Mouse (Mus musculus) kidney, adult 18-20 months (tissue): ENCODE measurements around the gene Morf4l2.
A peak's percentile ranks its signal among the peaks of the same experiment; 100 is the strongest.
"Not testable (repeated sequence)": the region's sequence is repeated elsewhere in the genome, so short reads cannot be mapped to it uniquely, and the experiment has no call there.

Experiments
- DNase-seq: peaks from one replicate; pipeline ENCODE4 v3.0.0; 2021

Morf4l2 gene

GRCm38 (mm10) chrX:136743459-136743858 is at the start of gene Morf4l2:
Gene Morf4l2, minus strand, starts transcription at chrX:136743690.
- no peak for DNase-seq

DNA sequence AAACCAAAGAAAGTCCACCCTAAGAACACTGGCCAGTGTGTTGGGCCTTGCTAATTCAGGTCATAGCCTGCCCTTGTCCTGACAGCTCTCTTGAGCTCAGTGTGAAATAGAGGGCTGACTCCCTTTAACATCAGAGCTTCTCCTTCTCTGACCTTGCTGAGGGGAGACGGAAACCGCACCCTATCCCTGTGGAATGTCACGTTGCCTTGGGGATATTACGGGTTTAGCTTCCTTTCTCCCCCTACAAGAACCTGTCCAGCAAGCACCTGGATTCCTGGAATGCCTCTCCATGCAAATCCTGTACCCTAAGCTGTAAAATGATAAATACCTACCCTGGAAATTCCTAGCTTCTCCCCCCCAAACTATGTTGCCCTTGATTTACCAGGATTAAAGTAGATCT is 46.0 kb upstream of the Morf4l2 start:
- DNase-seq = peak; percentile 4

GRCm38 (mm10) chrX:136780041-136780440 is 36.6 kb upstream of the Morf4l2 start, which contains the start of gene Glra4:
Gene Glra4, minus strand, starts transcription at chrX:136780141.
- DNase-seq = no peak

- no peak for DNase-seq
Measured at GRCm38 (mm10) chrX:136779262-136779661, 35.8 kb upstream of the Morf4l2 start.

DNA sequence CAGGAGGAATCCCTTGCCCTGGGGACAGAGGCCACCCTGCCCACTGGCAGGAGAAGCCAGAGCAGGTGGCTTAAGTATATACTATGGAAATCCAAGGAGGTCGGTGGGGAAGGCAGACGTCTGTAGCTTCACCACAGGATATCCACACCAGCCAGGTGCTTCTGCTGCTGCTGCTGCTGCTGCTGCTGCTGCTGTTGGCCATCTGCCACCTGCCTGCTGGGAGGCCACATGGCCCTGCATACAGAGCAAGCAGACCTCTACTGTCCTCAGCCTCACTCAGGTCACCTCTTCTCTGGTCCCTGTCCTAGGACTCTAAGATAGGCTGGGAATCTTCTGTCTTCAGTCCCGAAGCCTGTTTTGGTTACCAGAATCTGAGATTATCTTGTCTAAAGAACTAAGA is 34.6 kb upstream of the Morf4l2 start:
- no peak for DNase-seq

DNA sequence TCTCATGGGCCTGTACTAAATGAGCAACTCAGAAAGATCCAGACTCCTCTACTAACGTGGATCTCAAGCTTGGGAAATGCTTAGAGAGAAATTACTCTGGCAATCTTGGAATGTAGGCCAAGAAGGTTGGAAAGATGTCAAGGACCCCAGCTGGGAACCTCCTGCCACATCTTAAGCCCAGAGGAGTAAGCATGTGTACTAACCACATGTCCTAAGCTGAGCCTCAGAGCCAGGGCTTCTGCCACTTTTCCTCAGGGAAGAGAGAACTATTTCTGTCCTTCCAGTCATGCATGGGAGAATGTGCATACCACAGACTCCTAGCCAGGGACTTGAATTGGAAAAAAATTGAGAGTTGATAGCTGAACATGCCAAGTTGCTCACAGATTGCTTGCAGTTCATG is 29.5 kb upstream of the Morf4l2 start:
- DNase-seq = no peak

GRCm38 (mm10) chrX:136761103-136762074 is 17.9 kb upstream of the Morf4l2 start:
- DNase-seq = peak; percentile 10

GRCm38 (mm10) chrX:136755464-136755863 is 12.0 kb upstream of the Morf4l2 start:
- DNase-seq = no peak

GRCm38 (mm10) chrX:136749329-136749728 is 5.8 kb upstream of the Morf4l2 start:
- DNase-seq = no peak

GRCm38 (mm10) chrX:136744663-136745062 is 1.2 kb upstream of the Morf4l2 start:
- DNase-seq = no peak

- peak; percentile 51 for DNase-seq
Measured at GRCm38 (mm10) chrX:136742661-136743103, 808 bp downstream of the Morf4l2 start.

DNA sequence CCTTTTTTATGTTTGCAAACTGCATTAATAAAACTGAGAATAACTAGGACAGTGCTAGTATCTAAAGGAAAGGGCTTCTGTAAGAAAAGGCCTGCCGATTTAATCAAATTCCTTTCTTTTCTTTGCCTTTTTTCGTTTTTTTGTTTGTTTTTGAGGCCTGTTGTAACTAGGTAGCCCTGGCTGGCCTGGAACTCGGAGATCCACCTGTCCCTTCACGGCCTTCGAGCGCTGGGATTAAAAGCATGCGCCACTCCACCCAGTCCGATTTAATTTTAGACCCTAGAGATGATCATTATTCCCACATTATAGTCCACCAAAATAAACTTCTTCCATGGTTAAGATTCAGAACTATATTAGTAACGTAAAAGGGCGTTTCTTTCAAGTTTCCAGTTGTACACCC is 1.2 kb downstream of the Morf4l2 start:
- no peak for DNase-seq

GRCm38 (mm10) chrX:136741651-136742201 is 1.8 kb downstream of the Morf4l2 start:
- peak; percentile 83 for DNase-seq

DNA sequence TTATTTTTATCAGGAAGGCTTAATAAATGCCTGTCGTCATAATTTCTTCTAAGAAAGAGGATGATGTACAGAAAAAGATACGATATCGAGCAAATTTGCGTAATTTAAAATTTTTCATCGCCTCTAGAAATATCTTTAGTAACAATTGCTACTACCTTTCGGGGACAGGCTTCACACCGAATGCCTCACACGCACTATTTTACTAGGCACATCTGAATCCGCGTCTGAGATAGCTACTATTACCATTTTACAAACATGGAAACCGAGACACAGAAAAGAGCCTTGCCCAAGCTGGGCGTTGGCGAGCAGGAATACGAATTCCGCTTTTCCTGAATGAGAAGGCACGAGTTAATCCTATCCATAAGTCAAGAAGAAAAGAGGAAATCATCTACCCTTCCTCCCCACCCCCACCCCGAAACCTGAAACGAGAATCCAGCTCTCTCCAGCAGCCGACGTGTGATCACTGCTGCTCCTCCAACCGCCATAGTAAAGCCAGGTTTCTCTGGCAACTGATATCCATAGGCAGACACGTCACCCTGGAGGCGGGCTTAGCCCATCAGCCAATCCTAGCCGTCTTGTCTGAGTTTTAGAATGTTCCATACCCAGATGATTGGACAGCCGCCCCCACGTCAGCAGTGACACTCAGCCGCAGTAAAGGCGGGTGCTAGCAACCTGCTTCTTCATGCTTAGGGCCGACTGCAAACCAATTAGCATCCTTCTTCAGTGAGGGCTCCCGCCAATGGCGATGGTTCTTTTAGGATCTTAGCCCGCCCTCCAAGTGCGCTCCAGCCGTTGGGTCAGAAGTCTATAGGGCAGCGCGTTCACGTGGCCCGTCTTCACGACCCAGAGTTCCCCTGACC is 2.5 kb downstream of the Morf4l2 start:
- peak; percentile 87 for DNase-seq

DNA sequence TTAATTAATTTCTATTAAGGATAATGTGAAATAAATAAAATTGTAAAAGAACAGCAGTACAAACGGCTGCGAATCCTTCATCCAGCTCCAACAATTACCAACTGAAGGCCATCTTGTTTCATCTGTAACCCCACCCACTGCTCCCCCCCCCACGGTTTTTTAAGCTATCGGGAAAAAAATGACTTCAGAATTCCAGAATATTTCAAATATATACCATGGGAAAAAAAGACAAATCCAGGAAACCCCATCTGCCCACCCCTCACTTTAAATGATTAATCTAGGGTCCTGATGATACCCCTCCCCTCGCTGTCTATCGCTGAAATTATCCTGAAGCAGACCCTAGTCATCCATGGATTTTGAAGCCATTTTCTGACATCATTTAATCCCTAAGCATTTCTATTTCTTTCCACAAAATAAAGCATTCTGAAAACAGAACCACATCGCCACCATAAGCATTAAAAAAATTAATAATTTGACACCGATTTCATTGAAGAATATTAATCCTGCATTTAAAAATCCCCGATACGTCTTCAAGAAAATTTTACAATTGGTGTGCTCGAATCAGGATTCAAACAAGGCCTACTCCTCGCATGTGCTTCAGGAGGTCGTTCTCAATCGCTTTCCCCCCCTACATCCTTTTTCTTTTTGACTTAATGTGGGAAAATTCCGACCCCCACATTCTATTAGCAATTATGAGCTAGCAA is 3.3 kb downstream of the Morf4l2 start:
- DNase-seq = no peak

DNA sequence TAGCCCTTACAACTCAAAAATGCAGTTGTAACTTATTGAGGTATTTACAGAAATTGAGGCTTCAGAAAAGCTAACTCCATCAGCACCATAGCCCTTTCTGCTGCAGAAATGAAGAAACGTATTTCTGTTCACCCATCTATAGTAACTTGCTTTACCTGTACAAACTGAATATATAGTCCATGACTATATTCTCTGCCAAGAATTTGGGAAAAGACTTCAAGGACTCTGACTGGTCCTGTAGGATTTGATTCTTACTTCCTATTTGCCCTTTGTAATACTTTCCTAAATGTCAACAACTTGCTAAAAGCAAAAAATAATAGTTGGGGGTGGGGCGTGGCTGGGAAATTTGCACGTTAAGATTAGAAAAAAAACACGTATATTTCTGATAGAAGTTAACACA is 11.5 kb downstream of the Morf4l2 start:
- DNase-seq = no peak

DNA sequence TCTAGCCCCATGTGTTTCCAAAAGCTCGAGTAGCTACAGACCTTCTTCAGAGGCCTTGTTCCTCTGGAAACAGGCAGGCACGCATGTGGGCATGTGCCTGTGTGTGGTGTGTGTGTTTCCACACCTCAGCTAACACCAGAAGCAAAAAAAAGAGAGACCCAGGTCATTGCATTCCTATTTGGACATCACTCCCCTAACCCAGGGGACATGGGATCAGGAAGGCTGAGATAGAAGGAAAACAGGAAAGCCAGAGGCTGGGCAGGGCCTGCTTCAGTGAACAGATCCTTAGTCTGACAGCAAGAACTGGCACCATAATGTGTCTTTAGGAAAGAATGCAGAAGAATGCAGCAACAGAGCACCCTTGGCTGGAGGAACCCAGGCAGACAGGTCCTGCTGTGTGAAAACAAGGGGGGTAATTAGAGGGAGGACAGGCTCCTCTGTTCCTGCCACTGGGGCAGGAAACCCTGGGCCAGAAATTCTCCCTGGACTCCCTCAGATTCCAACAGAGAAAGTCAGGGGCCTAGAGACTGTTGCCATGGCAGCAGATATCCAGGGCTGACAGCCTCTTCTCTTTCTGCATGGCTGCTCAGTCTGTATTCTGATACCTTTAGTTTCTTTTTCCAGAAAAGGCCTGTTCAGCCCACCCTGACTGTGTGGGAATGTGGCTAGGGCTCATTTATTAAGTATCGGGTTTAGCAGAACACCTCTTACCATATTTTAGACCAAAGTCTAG is 28.6 kb downstream of the Morf4l2 start:
- not testable (repeated sequence) for DNase-seq

DNA sequence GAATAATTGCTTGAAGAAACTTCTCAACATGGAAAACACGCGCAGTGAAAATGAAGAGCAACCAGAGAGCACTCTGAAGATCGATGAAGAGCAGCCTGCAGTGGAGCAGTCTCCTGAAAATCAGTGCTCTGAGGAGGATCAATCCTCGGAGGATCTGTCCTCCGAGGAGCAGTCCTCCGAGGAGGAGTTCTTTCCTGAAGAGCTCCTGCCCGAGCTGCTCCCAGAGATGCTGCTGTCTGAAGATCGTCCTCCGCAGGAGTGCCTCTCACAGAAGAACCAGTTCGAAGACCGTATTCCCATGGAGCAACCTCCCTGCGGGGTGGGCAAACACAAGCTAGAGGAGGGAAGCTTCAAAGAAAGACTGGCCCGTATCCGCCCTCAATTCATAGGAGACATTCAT is 34.7 kb downstream of the Morf4l2 start:
- DNase-seq = no peak

DNA sequence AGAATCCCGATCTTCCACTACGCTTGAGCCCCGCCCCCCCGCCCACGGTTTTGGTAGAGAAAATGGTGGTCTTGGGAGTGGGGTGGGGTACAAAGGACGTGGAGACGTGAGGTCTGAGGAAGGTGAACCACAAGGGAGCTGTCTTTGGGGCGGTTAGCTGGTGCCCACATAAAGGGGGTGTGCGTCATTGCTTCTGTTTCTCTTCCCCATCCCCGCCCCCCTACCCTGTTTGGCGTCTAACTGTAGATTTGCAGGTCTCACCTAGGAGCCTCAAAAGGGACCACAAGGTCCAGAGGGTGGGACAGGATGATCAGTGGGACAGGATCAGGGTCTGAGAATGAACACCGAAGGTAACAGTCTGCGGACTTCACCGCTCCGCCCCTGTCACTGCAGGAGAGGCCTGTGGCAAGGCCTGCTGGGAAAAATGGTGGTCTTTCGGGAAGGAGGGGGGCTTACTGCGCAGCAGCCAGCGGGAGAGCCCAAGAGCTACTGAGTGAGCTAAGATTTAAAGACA is 35.3 kb downstream of the Morf4l2 start:
- DNase-seq = peak; percentile 18

DNA sequence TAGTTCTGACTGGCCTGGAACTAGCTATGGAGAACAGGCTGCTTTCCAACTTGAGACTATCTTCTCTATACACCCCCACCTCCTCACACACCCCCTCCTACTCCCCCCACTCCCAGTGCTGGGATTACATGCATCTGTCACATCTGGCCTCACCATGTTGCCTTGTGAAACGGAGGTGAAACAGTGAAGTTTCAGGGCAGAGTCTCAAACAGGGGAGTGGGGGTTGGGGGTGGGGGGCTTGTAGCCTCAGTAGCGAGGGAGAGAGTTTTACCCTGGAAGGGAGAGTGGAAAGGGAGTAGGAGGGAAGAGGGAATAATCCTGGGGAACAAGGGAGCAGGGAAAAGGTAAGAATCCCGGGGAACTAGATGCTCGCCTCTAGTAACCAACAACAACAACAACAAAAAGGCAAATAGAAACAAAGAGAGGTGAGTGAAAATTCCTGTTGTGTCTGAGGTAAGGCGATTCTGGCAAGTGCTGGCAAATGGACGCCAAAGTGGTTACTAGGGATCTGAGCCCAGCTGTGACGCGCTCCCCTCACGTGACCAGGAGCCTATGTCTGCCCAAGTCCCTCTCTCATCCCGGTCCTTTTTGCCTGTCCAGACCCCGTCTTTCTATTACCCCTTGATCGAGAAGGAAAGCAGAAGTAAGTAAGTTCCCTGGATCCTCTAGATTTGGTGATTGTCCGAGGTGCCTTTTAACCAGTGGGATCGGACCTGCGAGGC is 35.9 kb downstream of the Morf4l2 start, which contains the start of gene Tceal1:
Gene Tceal1 (plus strand): TSS at position 537 of the 722 bp plus-strand sequence.
- DNase-seq = peak; percentile 58

- no peak for DNase-seq
Measured at GRCm38 (mm10) chrX:136693196-136693595, 50.3 kb downstream of the Morf4l2 start.
